Mouse (Mus musculus) megakaryocyte, embryonic 14.5 days (primary cell): Measurements from ENCODE around the gene Hsd17b1.

Experiments
- FLI1 ChIP-seq: IDR thresholded peaks from 2 replicates; pipeline ENCODE4 v1.6.1; 2012; ENCODE audit warnings: low read length, inconsistent platforms, mixed read lengths
- GATA1 ChIP-seq: IDR thresholded peaks from 3 replicates; pipeline ENCODE4 v1.6.1; 2012; ENCODE audit warnings: mixed read lengths, low read length, inconsistent platforms, borderline replicate concordance

- TF ChIP-seq GATA1 (peak; percentile 91), FLI1 (peak; percentile 51; the same call in 1 of the 2 replicates)
Observed at GRCm38 (mm10) chr11:101063676-101064327, 14.4 kb upstream of the Hsd17b1 start.
